Mouse (Mus musculus) kidney, postnatal 4 days (tissue): Measurements from ENCODE around the gene Krtap4-7.
"Not testable (repeated sequence)": the region's sequence is repeated elsewhere in the genome, so short reads cannot be mapped to it uniquely, and the experiment has no call there.

ENCODE experiments used
- DNase-seq, 2 experiments: peaks; one replicate each; pipeline ENCODE4 v3.0.0; 2021; ENCODE audit warnings: mixed read lengths in 2 of 2

Gene Krtap4-7

DNA sequence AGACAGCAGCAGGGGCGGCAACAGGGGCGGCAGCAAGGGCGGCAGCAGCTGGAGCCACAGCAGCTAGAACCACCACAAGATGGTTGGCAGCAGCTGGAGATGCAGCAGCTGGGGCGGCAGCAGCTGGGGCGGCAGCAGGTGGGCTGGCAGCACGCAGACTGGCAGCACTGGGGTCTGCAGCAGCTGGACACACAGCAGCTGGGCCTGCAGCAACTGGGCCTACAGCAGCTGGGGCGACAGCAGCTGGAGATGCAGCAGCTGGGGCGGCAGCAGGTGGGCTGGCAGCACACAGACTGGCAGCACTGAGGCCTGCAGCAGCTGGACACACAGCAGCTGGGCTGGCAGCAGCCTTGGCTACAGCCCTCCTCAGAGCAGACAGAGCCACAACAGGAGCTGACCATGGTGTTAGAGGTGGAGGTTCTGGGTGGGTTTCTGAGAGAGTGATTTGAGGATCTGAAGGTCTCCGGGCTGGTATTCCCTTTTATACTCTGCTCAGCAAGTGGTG lies at the start of gene Krtap4-7:
Gene Krtap4-7, minus strand, starts transcription at position 455 of the 505 bp plus-strand sequence.
- DNase-seq = not testable (repeated sequence)

DNA sequence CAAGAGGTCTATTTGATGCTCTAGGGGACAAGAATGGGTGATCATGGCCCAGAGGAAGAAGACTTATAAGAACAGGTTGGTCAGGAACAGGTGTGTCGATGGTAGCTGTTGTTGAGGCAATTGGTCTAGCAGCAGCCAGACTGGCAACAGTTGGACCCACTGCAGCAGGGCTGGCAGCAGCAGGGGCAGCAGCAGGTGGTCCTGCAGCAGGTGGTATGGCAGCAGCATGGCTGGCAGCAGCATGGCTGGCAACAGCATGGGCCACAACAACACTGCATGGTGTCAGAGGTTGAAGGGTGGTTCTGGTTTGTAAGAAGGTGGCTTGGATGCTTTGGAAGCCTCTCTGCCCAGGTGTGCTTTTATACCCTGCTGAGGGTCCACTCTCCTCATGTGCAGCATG lies 46.6 kb upstream of the Krtap4-7 start, which contains the start of gene Gm14190:
Gene Gm14190, minus strand, starts transcription at position 278 of the 400 bp plus-strand sequence.
- DNase-seq = no peak

DNA sequence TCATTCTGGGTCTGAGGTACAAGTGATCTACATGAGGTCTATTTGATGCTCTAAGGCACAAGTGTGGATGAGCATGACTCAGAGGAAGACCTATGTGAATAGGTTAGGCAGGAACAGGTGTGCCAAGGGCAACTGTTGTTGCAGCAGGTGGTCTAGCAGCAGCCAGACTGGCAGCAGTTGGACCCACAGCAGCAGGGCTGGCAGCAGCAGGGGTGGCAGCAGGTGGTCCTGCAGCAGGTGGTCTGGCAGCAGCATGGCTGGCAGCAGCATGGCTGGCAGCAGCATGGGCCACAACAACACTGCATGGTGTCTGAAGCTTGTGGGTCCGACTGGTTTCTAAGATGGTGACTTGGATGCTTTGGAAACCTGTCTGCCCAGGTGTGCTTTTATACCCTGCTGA lies 41.3 kb upstream of the Krtap4-7 start:
- not testable (repeated sequence) for DNase-seq

DNA sequence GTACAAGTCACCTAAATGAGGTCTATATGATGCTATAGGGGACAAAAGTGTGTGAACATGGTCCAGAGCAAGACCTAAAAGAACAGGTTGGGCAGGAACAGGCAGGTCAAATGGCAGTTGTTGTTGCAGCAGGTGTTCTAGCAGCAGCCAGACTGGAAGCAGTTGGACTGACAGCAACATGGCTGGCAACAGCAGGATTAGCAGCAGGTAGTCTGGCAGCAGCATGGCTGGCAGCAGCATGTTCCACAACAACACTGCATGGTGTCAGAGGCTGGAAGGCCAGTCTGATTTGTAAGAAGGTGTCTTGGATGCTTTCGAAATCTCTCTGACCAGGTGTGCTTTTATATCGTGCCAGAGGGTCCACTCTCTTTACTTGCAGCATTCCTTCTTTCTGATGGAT lies 39.6 kb upstream of the Krtap4-7 start:
- DNase-seq = no peak

DNA sequence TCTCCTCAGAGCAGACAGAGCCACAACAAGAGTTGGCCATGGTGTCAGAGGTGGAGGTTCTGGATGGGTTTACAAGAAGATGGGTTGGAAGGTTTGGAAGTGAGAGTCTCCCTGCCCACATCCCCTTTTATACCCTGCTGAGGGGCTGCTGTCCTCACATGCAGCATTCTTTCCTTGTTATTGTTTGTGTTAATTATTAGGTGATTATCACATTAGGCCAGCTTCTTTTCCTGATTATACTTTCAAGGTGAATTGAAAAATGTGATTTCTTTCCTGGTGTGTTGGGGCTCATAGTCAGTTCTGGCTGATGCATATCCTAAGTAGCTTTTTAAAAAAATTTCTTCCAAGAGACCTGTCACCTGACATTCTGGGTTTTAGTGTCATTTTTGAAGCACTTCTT lies 22.0 kb upstream of the Krtap4-7 start, which contains the start of gene Krtap4-6:
Gene Krtap4-6, minus strand, starts transcription at position 101 of the 400 bp plus-strand sequence.
- no peak for DNase-seq

DNA sequence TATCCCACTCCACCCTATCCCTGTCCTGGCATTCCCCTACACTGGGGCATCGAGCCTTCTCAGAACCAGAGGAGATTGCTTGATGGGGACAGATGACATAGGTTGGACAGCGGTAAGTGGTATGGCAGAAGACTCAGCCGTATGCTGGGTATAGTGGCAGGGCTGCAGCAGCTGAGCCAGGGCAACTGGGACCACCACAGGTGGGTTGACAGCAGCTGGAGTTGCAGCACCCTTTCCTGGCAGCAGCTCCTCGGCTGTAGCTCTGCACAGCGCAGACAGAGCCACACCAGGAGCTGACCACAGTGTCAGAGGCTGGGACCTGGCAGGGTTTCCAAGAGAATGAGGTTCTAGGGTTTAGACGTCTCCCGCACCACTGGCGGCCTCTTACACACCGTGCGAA lies 18.9 kb upstream of the Krtap4-7 start:
- DNase-seq = no peak

DNA sequence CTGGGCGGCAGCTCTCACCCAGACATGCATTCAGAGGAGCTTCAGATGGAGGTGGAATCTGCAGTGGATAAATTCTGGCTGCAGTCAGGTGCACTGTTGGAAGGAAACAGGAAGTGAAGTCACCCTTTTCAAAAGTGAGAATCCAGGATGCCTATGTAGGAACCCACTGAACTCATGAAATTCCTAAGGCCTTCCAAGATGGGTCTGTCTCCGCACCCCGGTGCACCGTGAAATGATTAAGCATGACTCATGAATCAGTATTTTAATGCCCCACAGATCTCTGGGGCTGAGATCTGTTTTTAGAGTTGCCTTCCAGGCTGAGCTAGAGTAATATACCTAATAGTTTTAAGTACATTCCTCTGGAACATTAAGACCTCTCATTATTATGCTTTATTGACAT lies 15.4 kb upstream of the Krtap4-7 start:
- DNase-seq = no peak

DNA sequence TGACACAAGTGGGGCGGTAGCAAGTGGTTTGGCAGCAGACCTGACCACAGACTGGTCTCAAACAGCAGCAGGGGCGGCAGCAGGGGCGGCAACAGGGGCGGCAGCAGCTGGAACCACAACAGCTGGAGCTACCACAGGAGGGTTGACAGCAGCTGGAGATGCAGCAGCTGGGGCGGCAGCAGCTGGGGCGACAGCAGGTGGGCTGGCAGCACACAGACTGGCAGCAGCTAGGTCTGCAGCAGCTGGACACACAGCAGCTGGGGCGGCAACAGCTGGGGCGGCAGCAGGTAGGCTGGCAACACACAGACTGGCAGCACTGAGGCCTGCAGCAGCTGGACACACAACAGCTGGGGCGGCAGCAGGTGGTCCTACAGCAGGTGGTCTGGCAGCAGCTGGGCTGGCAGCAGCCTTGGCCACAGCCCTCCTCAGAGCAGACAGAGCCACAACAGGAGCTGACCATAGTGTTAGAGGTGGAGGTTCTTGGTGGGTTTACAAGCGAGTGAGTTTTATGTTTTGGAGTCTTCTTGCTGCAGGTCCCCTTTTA lies 14.7 kb upstream of the Krtap4-7 start, which contains the start of gene Gm11563:
Gene Gm11563, minus strand, starts transcription at position 494 of the 544 bp plus-strand sequence.
- DNase-seq = not testable (repeated sequence)

DNA sequence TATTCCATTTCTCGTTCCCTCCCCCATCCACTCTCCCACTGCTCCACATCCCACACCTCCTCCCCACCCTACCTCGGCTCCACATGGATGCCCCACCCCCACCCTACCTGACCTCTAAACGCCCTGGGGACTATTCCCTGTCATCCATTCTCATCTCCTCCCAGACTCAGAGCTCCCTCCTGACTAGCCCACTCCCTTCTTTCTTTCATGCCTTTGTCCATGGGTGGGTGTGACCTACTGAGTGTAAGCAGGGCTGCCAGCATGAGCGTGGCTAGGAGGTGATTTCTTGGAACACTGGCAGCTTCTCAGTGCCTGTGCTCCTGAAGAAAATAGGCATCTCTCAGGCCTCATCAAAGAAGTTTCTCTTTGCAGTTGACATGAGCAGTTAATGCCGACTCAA lies 13.2 kb upstream of the Krtap4-7 start:
- no peak for DNase-seq

DNA sequence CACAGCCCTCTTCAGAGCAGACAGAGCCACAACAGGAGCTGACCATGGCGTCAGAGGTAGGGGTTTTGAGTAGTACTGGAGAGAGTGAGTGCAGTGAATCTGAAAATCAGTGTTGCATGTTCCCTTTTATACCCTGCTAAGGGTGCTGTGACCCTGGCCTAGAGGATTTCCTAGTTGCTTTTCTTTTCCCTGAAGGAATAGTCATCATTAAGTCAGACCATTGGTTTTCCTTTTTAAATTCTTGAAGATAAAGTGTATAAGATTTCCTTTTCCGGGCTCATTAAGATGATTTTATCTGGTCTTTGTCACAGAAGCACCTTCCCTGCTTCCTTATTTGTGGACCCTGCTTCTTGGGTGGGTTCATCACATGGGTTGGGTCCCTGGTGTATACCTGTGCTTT lies 6.2 kb upstream of the Krtap4-7 start, which contains the start of gene Gm11555:
Gene Gm11555, minus strand, starts transcription at position 101 of the 400 bp plus-strand sequence.
- DNase-seq = no peak

DNA sequence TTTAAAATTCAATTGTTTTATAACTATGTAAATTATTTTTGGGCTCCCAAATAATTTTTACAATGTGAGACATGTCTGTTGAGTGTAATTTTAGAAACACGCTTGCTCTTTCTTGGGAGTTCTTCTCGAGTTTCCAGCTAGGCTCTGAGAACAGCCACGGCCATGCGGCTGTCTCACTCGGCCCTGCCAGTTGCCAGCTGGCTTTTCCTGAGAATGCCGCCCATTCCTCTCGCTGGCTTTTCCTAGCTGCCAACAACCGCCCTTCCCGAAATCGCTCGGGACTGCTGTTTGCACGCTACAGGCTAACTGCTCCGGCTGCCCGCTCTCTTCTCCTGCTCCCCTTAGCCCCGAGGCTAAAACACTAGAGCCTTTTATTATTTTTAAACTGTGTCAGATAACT lies 2.6 kb upstream of the Krtap4-7 start:
- DNase-seq = no peak

DNA sequence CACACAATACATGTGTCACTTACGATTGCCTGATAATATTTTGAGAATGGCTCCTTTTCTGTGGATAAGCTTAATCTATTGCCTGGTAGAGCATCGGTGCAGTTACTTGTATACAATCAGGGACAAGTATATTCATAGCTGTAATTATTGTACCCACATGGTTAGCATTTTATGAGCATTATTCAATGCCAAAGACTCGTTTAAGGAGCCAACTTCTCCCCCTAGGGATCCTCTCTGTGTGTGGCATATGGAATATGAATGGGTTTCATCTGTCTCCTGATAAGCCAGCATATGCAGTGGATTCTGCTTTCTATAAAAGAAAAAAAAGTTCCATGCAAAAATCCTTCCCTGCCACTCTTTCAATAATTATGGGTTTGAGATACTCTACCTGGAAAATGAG lies 462 bp upstream of the Krtap4-7 start:
- DNase-seq = no peak

DNA sequence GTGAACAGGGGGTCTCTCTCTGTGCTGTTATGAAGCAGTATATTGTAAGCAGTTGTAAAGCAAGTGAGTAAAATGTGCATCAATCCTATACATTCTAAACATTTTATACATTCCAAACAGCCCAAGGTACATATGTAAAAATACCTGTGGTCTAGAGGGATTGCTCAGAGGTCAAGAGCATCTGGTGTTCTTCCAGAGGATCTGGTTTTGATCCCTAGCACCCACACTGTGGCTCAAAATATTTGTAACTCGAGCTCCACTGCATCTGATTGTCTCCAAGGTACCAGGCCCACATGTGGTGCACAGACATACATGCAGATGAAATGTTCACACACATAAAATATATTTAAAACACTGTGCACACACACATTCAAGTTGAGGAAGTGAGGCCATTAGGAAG lies 3.0 kb downstream of the Krtap4-7 start:
- DNase-seq = no peak

DNA sequence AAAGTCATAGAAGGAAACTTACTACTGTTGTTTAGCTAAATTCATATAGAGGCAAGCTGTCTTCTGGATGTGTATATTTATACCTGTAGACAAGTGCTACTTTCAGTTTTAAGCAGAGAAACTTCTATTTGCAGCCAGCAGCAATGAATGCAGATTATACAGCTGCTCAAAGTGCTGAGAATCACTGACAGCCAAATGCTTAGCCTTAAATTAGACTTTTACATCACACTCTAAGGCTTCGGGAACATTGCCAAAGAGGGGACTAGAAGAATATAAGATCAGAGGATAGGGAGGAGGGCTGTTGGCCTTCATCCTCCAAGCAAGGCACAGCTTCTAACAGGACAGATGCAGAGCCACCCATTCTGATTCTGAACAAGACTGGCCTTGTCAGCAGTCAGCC lies 6.8 kb downstream of the Krtap4-7 start:
- DNase-seq = no peak

DNA sequence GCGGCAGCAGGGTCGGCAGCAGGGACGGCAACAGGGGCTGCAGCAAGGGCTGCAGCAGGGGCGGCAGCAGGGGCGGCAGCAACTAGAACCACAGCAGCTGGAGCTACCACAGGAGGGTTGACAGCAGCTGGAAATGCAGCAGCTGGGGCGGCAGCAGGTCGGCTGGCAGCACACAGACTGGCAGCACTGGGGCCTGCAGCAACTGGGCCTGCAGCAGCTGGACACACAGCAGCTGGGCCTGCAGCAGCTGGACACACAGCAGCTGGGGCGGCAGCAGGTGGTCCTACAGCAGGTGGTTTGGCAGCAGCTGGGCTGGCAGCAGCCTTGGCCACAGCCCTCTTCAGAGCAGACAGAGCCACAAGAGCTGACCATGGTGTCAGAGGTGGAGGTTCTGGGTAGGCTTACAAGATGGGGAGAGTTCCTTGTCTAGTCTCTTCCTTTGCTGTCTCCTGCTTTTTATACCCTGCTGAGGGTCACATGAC lies 9.2 kb downstream of the Krtap4-7 start, which contains the start of gene Krtap4-2:
Gene Krtap4-2, minus strand, starts transcription at position 432 of the 482 bp plus-strand sequence.
- no peak for DNase-seq

DNA sequence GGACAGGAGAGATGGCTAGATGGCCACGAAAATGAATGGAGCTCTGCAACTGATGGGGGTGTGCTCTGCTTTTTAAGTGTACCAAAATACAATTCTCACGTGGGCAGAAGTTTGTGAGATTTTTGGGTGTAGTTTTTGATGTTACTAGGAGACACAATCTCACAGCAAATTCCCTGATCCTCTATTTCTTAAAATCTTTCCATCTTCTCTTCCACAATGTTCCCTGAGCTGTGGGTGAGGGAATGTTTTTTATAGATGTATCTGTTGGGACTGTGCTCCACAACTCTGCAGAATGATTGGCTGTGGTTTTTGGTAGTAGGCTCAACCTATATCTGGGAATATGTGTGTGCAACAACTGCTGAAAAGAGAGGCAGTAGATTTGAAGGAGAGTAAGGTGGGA lies 10.6 kb downstream of the Krtap4-7 start:
- DNase-seq = no peak

DNA sequence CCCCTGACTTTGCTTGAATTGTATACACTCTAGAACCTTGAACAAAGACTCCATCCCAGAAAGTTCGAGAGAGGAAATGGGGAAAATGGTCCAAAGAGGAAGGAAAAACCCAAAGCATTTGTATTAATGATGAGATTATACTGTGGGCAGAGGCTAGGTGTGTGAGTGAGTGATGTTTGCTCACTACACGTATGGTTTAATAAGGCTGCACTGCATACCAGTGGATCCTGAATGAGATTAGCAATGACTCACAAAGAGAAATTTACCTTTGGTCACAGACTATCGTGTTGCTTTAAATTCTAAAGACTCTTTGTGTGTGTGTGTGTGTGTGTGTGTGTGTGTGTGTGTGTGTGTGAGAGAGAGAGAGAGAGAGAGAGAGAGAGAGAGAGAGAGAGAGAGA lies 13.0 kb downstream of the Krtap4-7 start:
- DNase-seq = no peak

DNA sequence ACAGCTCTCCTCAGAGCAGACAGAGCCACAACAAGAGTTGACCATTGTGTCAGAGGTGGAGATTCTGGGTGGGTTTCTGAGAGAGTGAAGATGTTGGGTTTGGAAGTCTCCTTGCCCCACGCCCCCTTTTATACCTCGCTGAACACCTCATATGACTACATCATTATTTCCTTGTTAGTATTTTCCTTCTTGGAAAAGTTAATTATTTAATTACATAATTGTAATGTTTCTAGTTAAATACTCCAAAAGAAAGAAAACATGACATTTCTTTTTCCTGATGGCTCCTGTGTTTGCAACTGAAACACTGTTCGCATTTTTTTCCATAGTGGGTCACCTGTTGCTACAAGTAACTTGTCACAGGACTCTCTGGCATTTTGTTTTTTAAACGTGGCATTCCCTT lies 15.8 kb downstream of the Krtap4-7 start, which contains the start of gene Krtap4-1:
Gene Krtap4-1, minus strand, starts transcription at position 101 of the 400 bp plus-strand sequence.
- no peak for DNase-seq

DNA sequence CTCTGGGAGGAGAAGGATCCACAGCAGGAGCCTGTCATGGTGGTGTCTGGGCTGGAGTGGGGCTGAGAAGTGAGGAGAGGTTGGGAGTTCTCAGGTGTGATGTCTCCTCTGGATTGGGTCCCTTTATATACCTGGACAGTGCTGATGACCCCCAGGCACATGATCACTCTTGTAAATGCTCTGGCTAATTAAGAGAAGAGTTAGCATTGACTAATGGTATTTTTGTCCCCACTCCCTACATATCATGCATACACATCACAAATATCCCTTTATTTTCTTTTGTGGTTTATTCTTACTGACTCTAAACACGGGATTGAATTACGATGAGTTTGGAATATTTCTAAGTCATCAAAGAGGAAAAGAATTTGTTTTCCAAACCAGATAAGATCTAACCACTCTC lies 23.6 kb downstream of the Krtap4-7 start, which contains the start of gene Gm11562:
Gene Gm11562, minus strand, starts transcription at position 101 of the 400 bp plus-strand sequence.
- DNase-seq = no peak

DNA sequence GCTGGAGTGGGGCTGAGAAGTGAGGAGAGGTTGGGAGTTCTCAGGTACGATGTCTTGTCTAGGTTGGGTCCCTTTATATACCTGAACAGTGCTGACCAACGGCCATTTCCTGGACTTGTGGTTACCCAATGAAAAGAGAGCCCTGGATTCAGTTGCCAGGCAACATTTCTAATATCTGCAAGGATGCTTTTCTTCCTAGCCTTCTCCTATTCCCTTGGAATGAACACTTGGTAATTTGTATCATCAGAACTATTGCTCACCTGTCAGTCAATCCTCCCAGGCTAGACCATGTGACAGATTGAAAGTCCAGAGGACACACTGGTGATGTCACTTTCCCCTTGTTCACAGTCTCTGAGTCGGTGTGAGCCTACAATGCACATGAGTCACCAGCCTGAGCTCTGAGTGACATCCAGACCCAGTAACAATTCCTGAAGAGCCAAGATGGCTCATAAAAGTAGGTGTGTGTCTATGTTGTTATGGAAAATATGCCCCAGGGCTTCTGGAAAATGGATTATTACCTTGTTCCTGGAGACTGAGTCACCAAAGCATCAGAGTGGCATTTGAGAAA lies 29.0 kb downstream of the Krtap4-7 start, which contains the start of gene Krtap2-4:
Gene Krtap2-4, minus strand, starts transcription at position 51 of the 568 bp plus-strand sequence.
- no peak for DNase-seq

DNA sequence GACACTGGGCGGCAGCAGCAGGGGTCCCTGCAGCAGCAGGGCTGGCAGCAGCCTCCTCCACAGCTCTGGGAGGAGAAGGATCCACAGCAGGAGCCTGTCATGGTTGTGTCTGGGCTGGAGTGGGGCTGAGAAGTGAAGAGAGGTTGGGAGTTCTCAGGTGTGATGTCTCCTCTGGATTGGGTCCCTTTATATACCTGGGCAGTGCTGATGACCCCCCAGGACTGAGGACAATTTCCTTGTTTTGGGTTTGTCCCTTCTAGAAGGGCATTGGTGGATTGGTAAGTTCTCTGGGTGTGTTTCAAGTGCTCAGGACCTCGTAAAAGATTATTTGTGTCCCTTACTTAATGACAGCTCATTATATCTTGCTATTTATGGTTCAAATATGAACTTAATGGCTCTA lies 33.8 kb downstream of the Krtap4-7 start, which contains the start of gene Gm11937:
Gene Gm11937, minus strand, starts transcription at position 101 of the 400 bp plus-strand sequence.
- DNase-seq = not testable (repeated sequence)

DNA sequence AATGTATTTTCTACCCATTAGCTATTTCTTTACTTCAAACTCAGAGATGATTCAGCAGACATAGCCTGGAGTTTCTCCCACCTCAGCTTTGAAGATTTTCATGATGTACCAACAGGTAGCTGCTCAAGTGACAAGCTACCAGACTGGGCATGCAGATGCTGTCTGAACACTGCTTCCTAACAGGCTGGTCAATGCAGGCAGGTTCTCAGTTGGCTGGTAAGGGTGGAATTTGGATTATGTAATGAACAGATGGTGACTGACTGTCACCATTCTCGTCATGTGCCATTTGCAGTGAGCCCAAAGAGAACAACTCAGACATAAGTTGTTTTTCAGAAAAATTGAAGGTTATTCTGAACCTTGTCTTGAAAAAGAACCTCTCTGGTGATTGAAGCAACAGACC lies 34.8 kb downstream of the Krtap4-7 start:
- DNase-seq = no peak

DNA sequence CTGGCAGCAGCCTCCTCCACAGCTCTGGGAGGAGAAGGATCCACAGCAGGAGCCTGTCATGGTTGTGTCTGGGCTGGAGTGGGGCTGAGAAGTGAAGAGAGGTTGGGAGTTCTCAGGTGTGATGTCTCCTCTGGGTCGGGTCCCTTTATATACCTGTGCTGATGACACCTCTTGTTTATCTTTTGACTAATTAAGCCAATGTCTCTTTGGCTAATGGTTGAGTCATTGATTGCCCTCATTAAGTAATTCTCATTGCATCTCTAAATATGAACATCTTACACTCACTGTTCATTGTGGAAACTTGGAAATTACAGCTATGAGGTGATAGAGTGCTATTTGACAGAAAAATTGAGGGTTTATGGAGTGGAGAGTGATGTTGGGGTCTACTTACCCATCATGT lies 40.7 kb downstream of the Krtap4-7 start, which contains the start of gene Gm11938:
Gene Gm11938, minus strand, starts transcription at position 101 of the 400 bp plus-strand sequence.
- DNase-seq = not testable (repeated sequence)

DNA sequence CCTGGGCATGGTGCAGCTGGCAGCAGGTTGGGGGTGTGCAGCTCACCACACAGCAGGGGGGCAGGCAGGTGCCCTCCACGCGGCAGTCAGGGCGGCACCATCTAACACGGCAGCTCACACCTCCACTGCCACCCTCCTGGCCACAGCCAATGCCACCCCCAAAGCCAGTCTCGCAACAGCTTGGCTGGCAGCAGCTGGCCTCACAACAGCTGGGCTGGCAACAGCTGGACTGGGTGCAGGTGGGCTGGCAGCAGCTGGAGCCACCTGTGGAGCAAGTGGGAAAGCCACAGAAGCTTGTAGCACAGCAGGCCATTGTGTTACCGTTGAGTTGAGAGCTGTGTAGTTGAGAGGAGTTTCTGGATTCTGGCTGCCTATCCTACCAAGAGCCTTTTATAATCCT lies 46.1 kb downstream of the Krtap4-7 start, which contains the start of gene Krtap9-3:
Gene Krtap9-3, minus strand, starts transcription at position 364 of the 400 bp plus-strand sequence.
- DNase-seq = not testable (repeated sequence)
